Mouse (Mus musculus): ENCODE data around the gene Trappc1. TPM values are rescaled to one million over a fixed set of nuclear protein-coding genes. Genes with fewer than 3 reads are reported as not detected.

The Trappc1 gene
- polyA plus RNA-seq, 1 experiment: 114 TPM

DNA sequence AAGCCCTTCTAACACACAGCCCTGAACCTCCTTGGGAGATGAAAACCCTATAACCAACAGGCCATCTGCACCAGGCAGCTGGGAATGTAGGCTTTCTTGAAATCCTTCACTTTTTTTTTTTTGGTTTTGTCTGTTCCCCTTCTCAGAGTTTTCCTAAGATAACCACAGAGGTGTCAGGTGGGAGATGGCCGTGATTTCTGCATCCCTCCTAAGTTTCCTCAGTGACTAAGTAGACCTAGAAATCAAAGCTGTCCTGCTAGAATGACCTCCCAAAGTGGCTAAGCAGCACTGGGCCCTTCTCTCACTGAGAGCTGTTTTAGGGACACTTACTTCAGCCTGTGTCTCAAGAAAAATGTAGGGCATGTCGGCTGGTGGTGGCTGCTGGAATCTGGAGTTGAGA, 26.0 kb upstream of the Trappc1 start:
- Histone ChIP-seq H3K79me3 (ENCODE audit: low read depth) (no peaks in the 10 kb centered on the region), H3K4me3 (ENCODE audit: insufficient read depth, poor library complexity, severe bottlenecking) (no peak overlapping the region), H3ac (ENCODE audit: control insufficient read depth, insufficient read length, low read depth) (no peak overlapping the region), H3K36me3 (ENCODE audit: control insufficient read depth, insufficient read depth) (peaks cover 42% of the 10 kb centered on the region), H3K79me2 (ENCODE audit: control insufficient read depth, insufficient read depth) (no peaks in the 10 kb centered on the region), H3K27me3 (ENCODE audit: control insufficient read depth, insufficient read depth, insufficient read length) (no peaks in the 10 kb centered on the region)
- TF ChIP-seq FOSL1 (IDR thresholded peaks at IDR 0.05; ENCODE audit: insufficient read depth, low read length, poor library complexity, severe bottlenecking) (no peak), CTCF (IDR thresholded peaks at IDR 0.05; ENCODE audit: control insufficient read depth, insufficient read depth, insufficient read length) (no peak), MYOG (IDR thresholded peaks at IDR 0.05; ENCODE audit: control insufficient read depth, extremely low read depth, insufficient read length) (no peak), MYOD1 (IDR thresholded peaks at IDR 0.05; ENCODE audit: control insufficient read depth, insufficient read length, low read depth) (no peak), USF1 (IDR thresholded peaks at IDR 0.05; ENCODE audit: low read depth) (no peak), CEBPB (IDR thresholded peaks at IDR 0.05; ENCODE audit: low read depth) (no peak), MAX (IDR thresholded peaks at IDR 0.05) (no peak)

DNA sequence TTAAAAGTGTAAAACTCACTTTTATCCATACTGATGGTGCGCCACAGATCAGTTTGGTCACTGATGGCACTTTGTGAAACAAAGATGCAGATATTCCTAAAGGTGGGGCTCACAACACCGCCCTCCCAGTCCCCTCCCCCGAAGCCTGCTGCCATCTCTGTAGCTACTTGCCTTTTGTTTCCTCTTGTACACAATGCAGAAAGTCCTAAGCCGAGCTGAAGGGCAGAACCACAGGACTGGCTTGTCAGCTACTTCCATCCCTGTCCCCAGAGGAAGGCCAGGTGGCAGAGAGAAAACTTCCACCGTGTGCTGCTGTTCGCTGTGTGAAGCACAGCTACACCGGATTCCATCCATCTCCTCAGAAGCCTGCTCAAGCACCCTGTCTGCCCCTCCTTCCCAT, 25.5 kb upstream of the Trappc1 start:
- H3K4me3 ChIP-seq (ENCODE audit: insufficient read depth, poor library complexity, severe bottlenecking): no peak overlapping the region
- H3K79me2 ChIP-seq (ENCODE audit: control insufficient read depth, insufficient read depth): no peaks in the 10 kb centered on the region
- no peak for TF ChIP-seq USF1 (IDR thresholded peaks at IDR 0.05; ENCODE audit: low read depth)
- no peak for TF ChIP-seq FOSL1 (IDR thresholded peaks at IDR 0.05; ENCODE audit: insufficient read depth, low read length, poor library complexity, severe bottlenecking)
- TF ChIP-seq CTCF (IDR thresholded peaks at IDR 0.05; ENCODE audit: control insufficient read depth, insufficient read depth, insufficient read length): no peak
- no peak for TF ChIP-seq MAX (IDR thresholded peaks at IDR 0.05)
- no peak for TF ChIP-seq CEBPB (IDR thresholded peaks at IDR 0.05; ENCODE audit: low read depth)
- no peak for TF ChIP-seq MYOG (IDR thresholded peaks at IDR 0.05; ENCODE audit: control insufficient read depth, extremely low read depth, insufficient read length)
- no peak for TF ChIP-seq MYOD1 (IDR thresholded peaks at IDR 0.05; ENCODE audit: control insufficient read depth, insufficient read length, low read depth)
- no peak overlapping the region for H3ac ChIP-seq (ENCODE audit: control insufficient read depth, insufficient read length, low read depth)
- no peaks in the 10 kb centered on the region for H3K79me3 ChIP-seq (ENCODE audit: low read depth)
- H3K36me3 ChIP-seq (ENCODE audit: control insufficient read depth, insufficient read depth): peaks cover 47% of the 10 kb centered on the region
- no peaks in the 10 kb centered on the region for H3K27me3 ChIP-seq (ENCODE audit: control insufficient read depth, insufficient read depth, insufficient read length)

DNA sequence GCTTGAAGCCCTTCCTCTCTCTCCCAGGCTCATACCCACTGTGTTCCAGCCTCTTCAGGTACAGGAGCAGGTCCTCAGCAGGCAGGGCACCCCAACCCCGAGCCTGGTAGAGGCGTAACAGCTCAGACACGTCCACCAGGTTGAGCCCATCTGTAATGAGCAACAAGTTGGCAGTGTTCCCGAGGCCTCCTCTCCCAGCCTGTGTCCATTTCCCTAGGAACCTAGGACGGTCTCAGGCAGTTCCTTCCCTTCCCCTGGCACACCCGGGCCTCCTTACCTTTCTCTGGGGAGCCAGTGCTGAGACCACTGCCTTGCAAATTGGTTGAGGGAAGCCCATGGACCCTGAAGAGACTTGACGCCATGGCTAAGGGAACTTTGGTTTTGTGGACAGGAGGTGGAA, 21.0 kb upstream of the Trappc1 start:
- Histone ChIP-seq H3ac (ENCODE audit: control insufficient read depth, insufficient read length, low read depth) (no peak overlapping the region), H3K79me2 (ENCODE audit: control insufficient read depth, insufficient read depth) (no peaks in the 10 kb centered on the region), H3K27me3 (ENCODE audit: control insufficient read depth, insufficient read depth, insufficient read length) (no peaks in the 10 kb centered on the region), H3K4me3 (ENCODE audit: insufficient read depth, poor library complexity, severe bottlenecking) (no peak overlapping the region), H3K79me3 (ENCODE audit: low read depth) (no peaks in the 10 kb centered on the region), H3K36me3 (ENCODE audit: control insufficient read depth, insufficient read depth) (peaks cover 67% of the 10 kb centered on the region)
- TF ChIP-seq FOSL1 (IDR thresholded peaks at IDR 0.05; ENCODE audit: insufficient read depth, low read length, poor library complexity, severe bottlenecking) (no peak), CTCF (IDR thresholded peaks at IDR 0.05; ENCODE audit: control insufficient read depth, insufficient read depth, insufficient read length) (no peak), MYOG (IDR thresholded peaks at IDR 0.05; ENCODE audit: control insufficient read depth, extremely low read depth, insufficient read length) (no peak), MAX (IDR thresholded peaks at IDR 0.05) (no peak), CEBPB (IDR thresholded peaks at IDR 0.05; ENCODE audit: low read depth) (no peak)

DNA sequence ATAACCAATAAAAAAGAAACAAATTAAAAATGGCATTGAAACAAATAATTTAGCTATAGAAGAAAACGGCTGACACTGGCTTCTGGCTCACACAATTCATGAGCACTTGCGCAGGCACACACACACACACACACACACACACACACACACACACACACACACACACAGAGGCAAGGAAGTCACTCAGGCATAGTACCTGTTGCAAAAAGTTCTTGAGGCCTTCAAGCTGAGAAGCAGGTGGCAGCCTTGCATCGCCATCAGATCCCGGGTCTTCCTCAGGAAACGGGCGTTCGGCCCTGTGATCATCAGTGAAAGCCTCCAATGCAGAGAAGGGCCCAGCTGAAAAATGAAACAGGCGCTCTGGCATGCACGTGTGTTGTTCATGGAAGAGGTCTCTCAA, 18.5 kb upstream of the Trappc1 start:
- TF ChIP-seq MAX (IDR thresholded peaks at IDR 0.05): no peak
- TF ChIP-seq USF1 (IDR thresholded peaks at IDR 0.05; ENCODE audit: low read depth): no peak
- no peak for TF ChIP-seq FOSL1 (IDR thresholded peaks at IDR 0.05; ENCODE audit: insufficient read depth, low read length, poor library complexity, severe bottlenecking)
- no peak for TF ChIP-seq CEBPB (IDR thresholded peaks at IDR 0.05; ENCODE audit: low read depth)
- no peak for TF ChIP-seq MYOD1 (IDR thresholded peaks at IDR 0.05; ENCODE audit: control insufficient read depth, insufficient read length, low read depth)
- TF ChIP-seq CTCF (IDR thresholded peaks at IDR 0.05; ENCODE audit: control insufficient read depth, insufficient read depth, insufficient read length): no peak
- no peak for TF ChIP-seq MYOG (IDR thresholded peaks at IDR 0.05; ENCODE audit: control insufficient read depth, extremely low read depth, insufficient read length)
- Histone ChIP-seq H3ac (ENCODE audit: control insufficient read depth, insufficient read length, low read depth) (no peak overlapping the region), H3K4me3 (ENCODE audit: insufficient read depth, poor library complexity, severe bottlenecking) (no peak overlapping the region), H3K79me2 (ENCODE audit: control insufficient read depth, insufficient read depth) (no peaks in the 10 kb centered on the region), H3K36me3 (ENCODE audit: control insufficient read depth, insufficient read depth) (peaks cover 72% of the 10 kb centered on the region), H3K79me3 (ENCODE audit: low read depth) (no peaks in the 10 kb centered on the region), H3K27me3 (ENCODE audit: control insufficient read depth, insufficient read depth, insufficient read length) (no peaks in the 10 kb centered on the region)

DNA sequence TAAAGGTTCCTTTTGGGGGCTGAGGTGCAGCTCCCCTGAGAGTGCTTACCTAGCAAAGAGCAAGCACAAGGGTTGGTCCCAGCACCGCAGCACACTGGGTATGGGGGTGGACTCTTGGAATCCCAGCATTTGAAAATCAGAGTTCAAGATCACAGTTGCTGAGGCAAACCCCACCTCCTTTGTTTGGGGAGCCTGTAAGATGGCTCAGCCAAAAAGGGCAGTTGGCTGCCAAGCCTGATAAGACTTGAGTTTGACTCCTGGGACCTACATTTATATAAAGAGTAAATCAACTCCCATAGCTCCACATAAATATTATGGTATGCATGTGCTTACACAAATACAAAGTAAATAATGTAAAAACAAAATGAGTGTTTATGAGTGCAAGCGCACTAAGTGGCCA, 17.7 kb upstream of the Trappc1 start:
- no peak for TF ChIP-seq MAX (IDR thresholded peaks at IDR 0.05)
- TF ChIP-seq CTCF (IDR thresholded peaks at IDR 0.05; ENCODE audit: control insufficient read depth, insufficient read depth, insufficient read length): no peak
- TF ChIP-seq FOSL1 (IDR thresholded peaks at IDR 0.05; ENCODE audit: insufficient read depth, low read length, poor library complexity, severe bottlenecking): no peak
- no peak for TF ChIP-seq MYOG (IDR thresholded peaks at IDR 0.05; ENCODE audit: control insufficient read depth, extremely low read depth, insufficient read length)
- no peak for TF ChIP-seq USF1 (IDR thresholded peaks at IDR 0.05; ENCODE audit: low read depth)
- TF ChIP-seq MYOD1 (IDR thresholded peaks at IDR 0.05; ENCODE audit: control insufficient read depth, insufficient read length, low read depth): no peak
- no peak for TF ChIP-seq CEBPB (IDR thresholded peaks at IDR 0.05; ENCODE audit: low read depth)
- Histone ChIP-seq H3K79me3 (ENCODE audit: low read depth) (no peaks in the 10 kb centered on the region), H3K36me3 (ENCODE audit: control insufficient read depth, insufficient read depth) (peaks cover 78% of the 10 kb centered on the region)

DNA sequence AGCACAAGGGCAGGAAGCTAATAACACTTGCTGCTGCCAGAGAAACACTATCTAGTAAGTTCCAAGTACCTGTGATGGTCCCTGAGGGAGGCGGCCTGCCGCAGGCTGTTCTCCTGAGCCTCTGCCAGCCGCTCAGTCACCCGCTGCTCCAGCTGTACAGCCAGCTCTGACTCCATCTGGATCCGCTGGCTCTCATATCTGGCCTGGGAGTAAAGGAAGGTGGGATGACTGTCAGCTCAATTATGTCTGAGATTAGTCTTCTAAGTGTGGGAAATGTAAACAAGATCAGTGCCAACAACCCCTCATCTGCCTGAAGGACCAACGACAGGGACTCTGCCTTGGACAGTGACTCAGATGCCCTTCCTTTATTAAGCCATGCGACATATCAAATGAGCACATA, 12.5 kb upstream of the Trappc1 start:
- Histone ChIP-seq H3K36me3 (ENCODE audit: control insufficient read depth, insufficient read depth) (peaks cover 53% of the 10 kb centered on the region), H3ac (ENCODE audit: control insufficient read depth, insufficient read length, low read depth) (no peak overlapping the region), H3K79me3 (ENCODE audit: low read depth) (no peaks in the 10 kb centered on the region), H3K4me3 (ENCODE audit: insufficient read depth, poor library complexity, severe bottlenecking) (no peak overlapping the region), H3K79me2 (ENCODE audit: control insufficient read depth, insufficient read depth) (no peaks in the 10 kb centered on the region), H3K27me3 (ENCODE audit: control insufficient read depth, insufficient read depth, insufficient read length) (no peaks in the 10 kb centered on the region)
- TF ChIP-seq FOSL1 (IDR thresholded peaks at IDR 0.05; ENCODE audit: insufficient read depth, low read length, poor library complexity, severe bottlenecking) (no peak), MYOD1 (IDR thresholded peaks at IDR 0.05; ENCODE audit: control insufficient read depth, insufficient read length, low read depth) (no peak), USF1 (IDR thresholded peaks at IDR 0.05; ENCODE audit: low read depth) (no peak), MYOG (IDR thresholded peaks at IDR 0.05; ENCODE audit: control insufficient read depth, extremely low read depth, insufficient read length) (no peak), CTCF (IDR thresholded peaks at IDR 0.05; ENCODE audit: control insufficient read depth, insufficient read depth, insufficient read length) (no peak), CEBPB (IDR thresholded peaks at IDR 0.05; ENCODE audit: low read depth) (no peak)

More for the DNA sequence above, 17.7 kb upstream of the Trappc1 start:
- Histone ChIP-seq H3K4me3 (ENCODE audit: insufficient read depth, poor library complexity, severe bottlenecking) (no peak overlapping the region), H3K79me2 (ENCODE audit: control insufficient read depth, insufficient read depth) (no peaks in the 10 kb centered on the region), H3K27me3 (ENCODE audit: control insufficient read depth, insufficient read depth, insufficient read length) (no peaks in the 10 kb centered on the region), H3ac (ENCODE audit: control insufficient read depth, insufficient read length, low read depth) (no peak overlapping the region)

Data from C2C12 (cell line).